Mouse (Mus musculus) CH12.LX (cell line): ENCODE measurements around the gene Slc9a3r2.

Source experiments
- CTCF ChIP-seq, 2 experiments: IDR thresholded peaks in 1 of 2; conservative IDR thresholded peaks in 1 of 2; 2 replicates each; pipeline ENCODE4 v1.5.1; 2011 to 2012; ENCODE audit warnings: low read depth in 2 of 2, low read length in 2 of 2, improper control_type of control experiment in 1 of 2, inconsistent platforms in 1 of 2, mild to moderate bottlenecking in 1 of 2, moderate library complexity in 1 of 2
- GABPA ChIP-seq: IDR thresholded peaks from 2 replicates; pipeline ENCODE4 v1.6.1; 2012; ENCODE audit warnings: low read depth, low read length, improper control_type of control experiment, inconsistent platforms; ENCODE audit not compliant: insufficient replicate concordance
- MAFK ChIP-seq: IDR thresholded peaks from 2 replicates; pipeline ENCODE4 v1.6.1; 2011; ENCODE audit warnings: low read length, improper control_type of control experiment; ENCODE audit not compliant: insufficient replicate concordance
- POLR2A ChIP-seq: IDR thresholded peaks from 2 replicates; pipeline ENCODE4 v1.6.1; 2011; ENCODE audit warnings: low read depth, mild to moderate bottlenecking, improper control_type of control experiment, low read length
- SIN3A ChIP-seq: IDR thresholded peaks from 2 replicates; pipeline ENCODE4 v1.6.1; 2012; ENCODE audit warnings: low read length, improper control_type of control experiment, inconsistent platforms
- ZC3H11A ChIP-seq: IDR thresholded peaks from 2 replicates; pipeline ENCODE4 v1.6.1; 2012; ENCODE audit warnings: low read depth, mild to moderate bottlenecking, inconsistent platforms, low read length, improper control_type of control experiment

DNA sequence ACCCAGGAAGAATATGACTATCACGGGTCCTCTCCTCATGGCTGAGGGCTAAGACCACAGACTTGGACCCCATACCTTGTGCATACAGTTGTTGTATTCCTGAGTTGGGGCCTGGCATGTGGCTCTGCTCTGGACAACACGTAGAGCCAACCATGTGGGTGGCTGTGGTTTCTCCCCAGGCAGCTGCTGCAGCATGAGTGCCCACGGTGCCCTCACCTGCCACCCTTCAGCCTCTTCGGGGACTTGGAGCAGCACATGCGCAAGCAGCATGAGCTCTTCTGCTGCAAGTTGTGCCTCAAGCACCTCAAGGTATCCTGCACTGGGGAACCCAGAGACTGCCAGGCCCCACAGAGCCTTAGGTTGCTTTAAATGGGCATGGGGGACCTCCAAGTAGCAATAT, 26.8 kb upstream of the Slc9a3r2 start:
- TF ChIP-seq SIN3A (no peak), GABPA (no peak), POLR2A (no peak), MAFK (no peak), CTCF (conservative IDR thresholded peaks at IDR 0.05 in 1 of 2, IDR thresholded peaks at IDR 0.05 in 1 of 2; ENCODE audit: low read depth in 2 of 2, low read length in 2 of 2) (no peak), ZC3H11A (no peak)
